Mouse (Mus musculus): Measurements from ENCODE around the gene Phospho2.

DNA sequence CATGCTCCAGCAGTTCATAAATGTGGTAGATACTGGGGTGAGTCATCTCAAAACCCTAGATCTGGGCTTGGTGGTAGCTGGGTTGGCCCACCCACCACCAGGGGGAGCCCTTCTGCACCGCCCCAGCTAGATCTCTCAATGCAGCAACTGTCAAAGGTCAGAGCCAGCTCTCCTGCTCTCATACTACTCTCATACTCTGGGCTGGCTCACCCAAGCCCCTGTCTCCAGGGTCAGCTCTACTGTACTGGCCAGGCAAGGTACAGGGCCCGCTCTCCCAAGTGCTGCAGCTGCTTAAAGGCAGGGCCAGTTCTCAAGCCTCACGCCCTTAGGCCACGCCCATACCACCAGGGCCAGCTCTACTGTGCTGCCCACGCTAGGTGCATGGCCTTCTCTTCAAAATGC lies 13.5 kb downstream of the Phospho2 start:
- no peak for TF ChIP-seq GATA1 (IDR thresholded peaks at IDR 0.05; ENCODE audit: borderline replicate concordance, low read length)
- TF ChIP-seq FLI1 (IDR thresholded peaks at IDR 0.05; ENCODE audit: low read length), result no peak
